Mouse (Mus musculus): ENCODE data around the gene Camta1.

The Camta1 gene

GRCm38 (mm10) chr4:151861471-151861805, 238 bp downstream of the Camta1 start:
- DNase-seq (ENCODE audit: extremely low spot score, low read depth, low spot score): no peak

- DNase-seq (ENCODE audit: extremely low spot score, low read depth, low spot score): no peak
These were observed 990 bp downstream of the Camta1 start for GRCm38 (mm10) chr4:151860441-151861331.

GRCm38 (mm10) chr4:151859275-151859674, 2.4 kb downstream of the Camta1 start:
- no peak for DNase-seq (ENCODE audit: extremely low spot score, low read depth, low spot score)

- DNase-seq (ENCODE audit: extremely low spot score, low read depth, low spot score): no peak
These were observed 7.7 kb downstream of the Camta1 start for GRCm38 (mm10) chr4:151853949-151854348.

GRCm38 (mm10) chr4:151851179-151851578, 10.5 kb downstream of the Camta1 start:
- DNase-seq (ENCODE audit: extremely low spot score, low read depth, low spot score): peak; percentile 8

- no peak for DNase-seq (ENCODE audit: extremely low spot score, low read depth, low spot score)
These were observed 19.1 kb downstream of the Camta1 start for GRCm38 (mm10) chr4:151842591-151842990.

GRCm38 (mm10) chr4:151838518-151838917, 23.2 kb downstream of the Camta1 start:
- DNase-seq (ENCODE audit: extremely low spot score, low read depth, low spot score): no peak

GRCm38 (mm10) chr4:151835860-151836259, 25.8 kb downstream of the Camta1 start:
- no peak for DNase-seq (ENCODE audit: extremely low spot score, low read depth, low spot score)

GRCm38 (mm10) chr4:151834536-151834935, 27.1 kb downstream of the Camta1 start:
- no peak for DNase-seq (ENCODE audit: extremely low spot score, low read depth, low spot score)

GRCm38 (mm10) chr4:151833940-151834449, 27.7 kb downstream of the Camta1 start:
- no peak for DNase-seq (ENCODE audit: extremely low spot score, low read depth, low spot score)

- no peak for DNase-seq (ENCODE audit: extremely low spot score, low read depth, low spot score)
These were observed 33.8 kb downstream of the Camta1 start for GRCm38 (mm10) chr4:151827840-151828239.

GRCm38 (mm10) chr4:151827356-151827755, 34.3 kb downstream of the Camta1 start:
- DNase-seq (ENCODE audit: extremely low spot score, low read depth, low spot score): no peak

GRCm38 (mm10) chr4:151823963-151824362, 37.7 kb downstream of the Camta1 start:
- DNase-seq (ENCODE audit: extremely low spot score, low read depth, low spot score): no peak

GRCm38 (mm10) chr4:151822986-151823385, 38.7 kb downstream of the Camta1 start:
- DNase-seq (ENCODE audit: extremely low spot score, low read depth, low spot score): no peak

- DNase-seq (ENCODE audit: extremely low spot score, low read depth, low spot score): no peak
These were observed 43.5 kb downstream of the Camta1 start for GRCm38 (mm10) chr4:151817981-151818766.

GRCm38 (mm10) chr4:151813711-151814110, 48.0 kb downstream of the Camta1 start:
- no peak for DNase-seq (ENCODE audit: extremely low spot score, low read depth, low spot score)

- no peak for DNase-seq (ENCODE audit: extremely low spot score, low read depth, low spot score)
These were observed 56.0 kb downstream of the Camta1 start for GRCm38 (mm10) chr4:151805685-151806084.

GRCm38 (mm10) chr4:151805046-151805445, 56.6 kb downstream of the Camta1 start:
- no peak for DNase-seq (ENCODE audit: extremely low spot score, low read depth, low spot score)

GRCm38 (mm10) chr4:151804208-151804607, 57.5 kb downstream of the Camta1 start:
- no peak for DNase-seq (ENCODE audit: extremely low spot score, low read depth, low spot score)

GRCm38 (mm10) chr4:151798630-151799029, 63.0 kb downstream of the Camta1 start:
- DNase-seq (ENCODE audit: extremely low spot score, low read depth, low spot score): no peak

GRCm38 (mm10) chr4:151793694-151794093, 68.0 kb downstream of the Camta1 start:
- DNase-seq (ENCODE audit: extremely low spot score, low read depth, low spot score): no peak

All from hindlimb bud, embryonic 11.5 days (tissue).